Mouse (Mus musculus) liver, adult 2 months (tissue): ENCODE data around the gene Insyn1. TPM values are rescaled to one million over a fixed set of nuclear protein-coding genes. Genes with fewer than 3 reads are reported as not detected.
A peak's percentile ranks its signal among the peaks of the same experiment; 100 is the strongest.

Source experiments
- DNase-seq: peaks from one replicate; pipeline ENCODE4 v3.0.0-alpha.2; 2011; ENCODE audit warnings: low read depth, low spot score; ENCODE audit errors: extremely low read depth
- H3K27ac ChIP-seq: fragments of 200-500 bp; replicated peaks from 2 replicates; pipeline ENCODE4 v1.5.1; 2012; ENCODE audit warnings: low read depth, mild to moderate bottlenecking, control low read depth, inconsistent platforms, low read length; ENCODE audit not compliant: insufficient read depth
- H3K27me3 ChIP-seq: fragments of 200-500 bp; 2 replicates; pipeline ENCODE4 v1.6.1; 2012; ENCODE audit warnings: mild to moderate bottlenecking, moderate library complexity, low read length, inconsistent platforms; ENCODE audit not compliant: control insufficient read depth, insufficient read depth
- H3K36me3 ChIP-seq: fragments of 200-500 bp; 2 replicates; pipeline ENCODE4 v1.6.1; 2012; ENCODE audit warnings: low read length, inconsistent platforms; ENCODE audit not compliant: control insufficient read depth, insufficient read depth
- H3K4me1 ChIP-seq: fragments of 200-500 bp; 2 replicates; pipeline ENCODE4 v1.6.1; 2011; ENCODE audit warnings: low read length; ENCODE audit not compliant: control insufficient read depth, insufficient read depth
- H3K4me3 ChIP-seq: fragments of 200-500 bp; 2 replicates; pipeline ENCODE4 v1.5.1; 2011; ENCODE audit warnings: low read depth, mild to moderate bottlenecking, control low read depth, low read length, moderate library complexity; ENCODE audit not compliant: insufficient read depth
- H3K79me2 ChIP-seq: fragments of 200-500 bp; 2 replicates; pipeline ENCODE4 v1.6.1; 2012; ENCODE audit warnings: inconsistent platforms, mild to moderate bottlenecking, low read length, moderate library complexity; ENCODE audit not compliant: control insufficient read depth, insufficient read depth
- H3K9ac ChIP-seq: fragments of 200-500 bp; 2 replicates; pipeline ENCODE4 v1.6.1; 2012; ENCODE audit warnings: low read depth, mild to moderate bottlenecking, control low read depth, inconsistent platforms, low read length
- CTCF ChIP-seq: fragments of 200-500 bp; IDR thresholded peaks from 2 replicates; pipeline ENCODE4 v1.5.1; 2011; ENCODE audit warnings: low read depth, low read length, control low read depth
- POLR2A ChIP-seq: fragments of 200-500 bp; IDR thresholded peaks from 2 replicates; pipeline ENCODE4 v1.6.1; 2011; ENCODE audit warnings: low read length, control low read depth; ENCODE audit not compliant: insufficient read depth; ENCODE audit errors: extremely low read depth
- WGBS: fragments of 180-500 bp; shearing (Covaris S2); methylation state at CpG from one replicate; pipeline ENCODE4 v1.1.7; 2018; 5-methylcytosine and 5-hydroxymethylcytosine counted together
- polyA plus RNA-seq: library from polyadenylated mRNA; depleted of rRNA; stranded (reverse); fragments of >200 nt; gene quantifications from 2 replicates; pipeline ENCODE4 v1.2.3, GENCODE M21; 2012
- total RNA-seq: library from RNA; depleted of rRNA; stranded (reverse); fragments of >200 nt; gene quantifications from 2 replicates; pipeline ENCODE4 v1.2.3, GENCODE M21; 2014

The Insyn1 gene
- total and polyA plus RNA-seq, 2 experiments, result 0.09 TPM; not detected in 1

DNA sequence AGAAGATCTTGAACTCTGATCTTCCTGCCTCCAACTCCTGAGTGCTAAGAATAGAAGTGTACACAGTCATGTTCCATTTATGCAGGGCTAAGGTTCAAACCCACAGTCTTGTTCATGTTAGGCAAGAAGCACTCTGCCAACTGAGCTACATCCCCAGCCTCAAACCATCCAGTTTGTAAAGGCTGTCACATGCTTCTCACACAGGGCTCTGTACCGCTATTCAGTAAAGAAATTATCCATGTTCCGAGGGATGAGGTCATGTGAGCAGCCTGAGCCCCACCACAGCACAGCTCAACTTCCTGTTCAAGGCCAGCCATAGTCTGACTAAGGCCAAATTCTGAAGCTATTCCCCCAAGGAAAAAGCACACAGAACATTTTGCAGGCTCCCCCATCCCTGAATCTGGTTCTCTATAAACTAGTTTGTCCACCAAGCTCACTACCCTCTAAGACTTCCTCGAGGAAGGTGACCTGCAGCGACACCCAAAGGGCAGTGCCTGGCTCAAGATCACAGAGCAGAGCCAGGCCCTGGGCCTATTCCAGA lies 33.5 kb downstream of the Insyn1 start:
- Histone ChIP-seq H3K27me3 (no peaks in the 10 kb centered on the region), H3K27ac (no peak overlapping the region), H3K36me3 (no peaks in the 10 kb centered on the region), H3K79me2 (no peaks in the 10 kb centered on the region), H3K9ac (no peak overlapping the region), H3K4me1 (peaks cover 13% of the 10 kb centered on the region; the same call in 1 of the 2 replicates), H3K4me3 (no peak overlapping the region)
- TF ChIP-seq POLR2A, result no peak
- no peak for TF ChIP-seq CTCF
- peak; percentile 68 for DNase-seq
- 47% methylated on average over 4 of the region's 4 CpGs for WGBS

DNA sequence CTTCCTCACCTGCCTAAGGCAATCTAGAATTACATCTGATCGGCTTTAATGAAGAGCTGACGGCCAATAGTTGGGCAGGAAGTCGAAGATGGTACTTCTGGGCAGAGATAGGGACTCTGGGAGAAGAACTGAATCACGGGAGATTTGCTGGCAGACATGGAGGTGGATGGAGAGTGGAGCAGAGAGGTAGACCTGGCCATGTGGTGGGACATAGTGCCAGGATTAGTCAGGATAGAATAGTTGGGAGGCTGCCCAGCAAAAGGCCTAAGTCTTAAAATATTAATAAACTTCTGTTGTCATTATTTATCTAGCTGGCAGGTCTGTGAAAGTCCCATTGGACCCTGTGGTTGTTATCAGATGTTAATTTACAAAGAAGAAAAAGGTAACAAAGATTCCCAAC lies 36.7 kb downstream of the Insyn1 start:
- Histone ChIP-seq H3K27ac (no peak overlapping the region), H3K36me3 (no peaks in the 10 kb centered on the region), H3K9ac (no peak overlapping the region), H3K27me3 (no peaks in the 10 kb centered on the region), H3K79me2 (no peaks in the 10 kb centered on the region), H3K4me3 (no peak overlapping the region), H3K4me1 (peaks cover 6% of the 10 kb centered on the region; the same call in 1 of the 2 replicates)
- TF ChIP-seq CTCF (no peak), POLR2A (no peak)
- DNase-seq, result no peak
- WGBS, result 94% methylated on average over 4 of the region's 4 CpGs

DNA sequence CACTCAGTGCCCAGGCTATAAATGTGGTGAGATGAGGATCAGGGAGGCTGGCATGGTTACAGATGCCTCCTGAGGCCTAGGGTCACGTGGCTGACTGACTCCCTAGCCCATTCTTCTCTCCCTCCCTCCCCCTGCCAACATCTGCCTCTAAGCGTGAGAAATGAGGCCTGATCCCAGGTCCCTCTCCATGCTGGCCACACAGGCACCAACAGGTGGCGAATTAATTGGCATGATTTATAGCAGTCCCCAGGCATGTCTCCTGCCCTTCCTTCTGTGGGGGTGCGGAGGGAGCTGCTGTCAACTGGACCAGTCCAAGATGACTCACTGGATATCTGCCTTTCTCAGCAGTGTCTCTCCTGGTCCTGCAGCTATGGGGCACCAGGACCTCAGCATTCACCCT lies 39.4 kb downstream of the Insyn1 start:
- Histone ChIP-seq H3K79me2 (no peaks in the 10 kb centered on the region), H3K36me3 (no peaks in the 10 kb centered on the region), H3K4me1 (no peaks in the 10 kb centered on the region), H3K27me3 (no peaks in the 10 kb centered on the region), H3K27ac (no peak overlapping the region), H3K4me3 (no peak overlapping the region), H3K9ac (no peak overlapping the region)
- 87% methylated on average over 4 of the region's 4 CpGs for WGBS
- no peak for TF ChIP-seq POLR2A
- no peak for TF ChIP-seq CTCF
- no peak for DNase-seq

DNA sequence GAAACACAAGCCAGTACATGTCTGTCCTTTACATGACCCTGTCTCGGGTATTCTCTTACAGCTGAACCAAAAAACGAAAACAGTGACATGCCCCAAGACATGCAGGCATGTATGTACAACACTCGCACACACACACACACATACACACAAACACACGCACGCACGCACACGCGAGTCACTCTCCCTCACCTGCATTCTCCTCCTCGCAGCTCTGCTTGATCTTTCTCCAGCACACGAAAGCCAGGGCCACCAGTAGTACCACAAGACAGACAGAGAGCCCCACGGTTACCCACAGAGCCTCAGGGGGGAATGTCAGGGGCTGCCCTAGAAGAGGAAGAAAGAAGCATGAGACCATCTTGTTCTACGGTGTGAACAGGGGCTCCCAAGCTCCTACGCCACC lies 42.0 kb downstream of the Insyn1 start:
- H3K36me3 ChIP-seq, result no peaks in the 10 kb centered on the region
- no peak overlapping the region for H3K27ac ChIP-seq
- no peak overlapping the region for H3K9ac ChIP-seq
- DNase-seq, result no peak
- no peaks in the 10 kb centered on the region for H3K4me1 ChIP-seq
- H3K79me2 ChIP-seq, result no peaks in the 10 kb centered on the region
- H3K4me3 ChIP-seq, result no peak overlapping the region
- 88% methylated on average over 13 of the region's 13 CpGs for WGBS
- TF ChIP-seq CTCF (no peak), POLR2A (no peak)
- H3K27me3 ChIP-seq, result no peaks in the 10 kb centered on the region

DNA sequence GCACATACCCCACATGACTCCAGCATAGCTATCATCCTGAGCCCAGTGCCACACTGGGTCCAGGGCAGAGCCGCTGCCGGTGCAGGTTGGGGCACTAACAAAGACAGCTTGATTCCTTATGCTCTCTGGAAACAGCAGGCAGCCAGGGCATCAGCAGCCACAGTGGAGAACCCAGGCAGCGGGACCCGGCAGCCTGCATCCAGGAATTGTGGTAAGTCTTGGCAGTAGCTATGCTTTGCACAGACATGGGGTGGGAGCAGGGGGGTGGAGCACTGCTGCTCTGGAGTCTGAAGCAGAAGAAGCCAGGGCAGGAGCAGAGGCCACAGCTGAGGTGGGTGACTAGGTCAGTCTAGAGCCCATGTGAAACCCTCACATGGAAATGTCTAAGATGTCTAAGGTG lies 43.8 kb downstream of the Insyn1 start:
- 96% methylated on average over 4 of the region's 4 CpGs for WGBS
- no peaks in the 10 kb centered on the region for H3K36me3 ChIP-seq
- no peak for DNase-seq
- no peaks in the 10 kb centered on the region for H3K4me1 ChIP-seq
- H3K79me2 ChIP-seq, result no peaks in the 10 kb centered on the region
- H3K27ac ChIP-seq, result no peak overlapping the region
- no peaks in the 10 kb centered on the region for H3K27me3 ChIP-seq
- no peak overlapping the region for H3K9ac ChIP-seq
- no peak overlapping the region for H3K4me3 ChIP-seq
- TF ChIP-seq CTCF (no peak), POLR2A (no peak)

DNA sequence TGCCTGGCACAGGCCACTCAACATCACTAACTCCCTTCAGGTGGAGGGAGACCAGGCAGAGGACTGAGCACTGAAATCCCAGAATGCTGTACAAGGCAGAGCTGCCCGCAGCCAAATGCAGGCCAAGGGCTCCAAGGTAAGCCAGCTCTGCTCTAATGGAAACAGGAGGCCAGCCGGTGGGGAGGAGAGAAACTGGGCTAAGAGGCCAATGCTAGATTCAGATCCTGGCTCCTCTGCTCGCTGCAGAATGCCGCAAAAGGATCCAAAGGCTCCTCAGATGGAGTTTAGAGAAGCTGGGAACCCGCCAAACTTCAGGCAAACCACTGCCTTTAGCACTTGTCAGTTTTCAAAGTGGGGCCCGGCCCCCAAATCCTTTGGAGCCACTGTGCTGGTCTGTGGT lies 44.9 kb downstream of the Insyn1 start:
- Histone ChIP-seq H3K27ac (no peak overlapping the region), H3K27me3 (no peaks in the 10 kb centered on the region), H3K79me2 (no peaks in the 10 kb centered on the region), H3K9ac (no peak overlapping the region), H3K36me3 (no peaks in the 10 kb centered on the region), H3K4me1 (no peaks in the 10 kb centered on the region), H3K4me3 (no peak overlapping the region)
- WGBS, result 98% methylated on average over 6 of the region's 6 CpGs
- no peak for DNase-seq
- TF ChIP-seq CTCF (no peak), POLR2A (no peak)
